Mouse (Mus musculus): ENCODE results near the gene Cc2d1b.

Cc2d1b gene

GRCm38 (mm10) chr4:108638752-108639151 is 19.0 kb downstream of the Cc2d1b start:
- no peak for DNase-seq (ENCODE audit: low read depth, low spot score)

DNA sequence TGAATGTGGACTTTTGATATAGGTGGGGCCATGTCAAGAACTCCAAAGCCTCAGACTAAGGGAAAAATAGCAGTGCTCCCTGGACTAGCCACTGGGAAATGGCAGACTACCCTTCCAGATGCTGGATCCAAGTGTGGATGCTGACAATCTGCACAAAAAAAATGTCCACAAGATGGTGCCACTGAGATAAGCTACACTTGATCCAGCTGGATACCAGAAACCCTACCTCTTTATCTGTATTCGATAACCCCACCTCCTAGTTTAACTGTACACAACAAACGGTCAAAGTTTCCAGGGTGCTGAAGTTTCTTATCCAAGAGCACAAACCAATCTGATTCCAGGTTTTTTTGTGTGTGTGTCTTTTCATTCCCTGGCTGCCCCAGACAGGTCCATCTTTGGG is 44.7 kb downstream of the Cc2d1b start:
- DNase-seq (ENCODE audit: low read depth, low spot score) = peak; percentile 5
